Mouse (Mus musculus): ENCODE results near the gene Trim11.
A peak's percentile ranks its signal among the peaks of the same experiment; 100 is the strongest.

- TF ChIP-seq POLR2A (IDR thresholded peaks at IDR 0.05; ENCODE audit: extremely low read depth, insufficient read depth, low read length) (no peak), CTCF (IDR thresholded peaks at IDR 0.05; ENCODE audit: low read depth, low read length) (peak; percentile 65)
Measured at GRCm38 (mm10) chr11:59015052-59015451, 37.2 kb downstream of the Trim11 start.

All from liver, adult 2 months (tissue).